Mouse (Mus musculus) adrenal gland, postnatal 4 days (tissue): Measurements from ENCODE around the gene Lsm11. TPM values are rescaled to one million over a fixed set of nuclear protein-coding genes. Genes with fewer than 3 reads are reported as not detected.
A peak's percentile ranks its signal among the peaks of the same experiment; 100 is the strongest.

ENCODE experiments used
- DNase-seq, 2 experiments: peaks; one replicate each; pipeline ENCODE4 v3.0.0; 2021 to 2022; ENCODE audit warnings: low spot score in 2 of 2, mixed read lengths in 2 of 2
- long read RNA-seq, 2 experiments: library from polyadenylated mRNA; stranded (forward); transcript quantifications; one replicate each; pipeline ENCODE4 v2.0.0; 2021
- total RNA-seq, 2 experiments: library from RNA; stranded (reverse); gene quantifications; 2 replicates each; pipeline ENCODE4 v1.2.3; 2021

Gene Lsm11
- 10 to 100 TPM; 10.0 to 12.4 TPM for total RNA-seq
- long read RNA-seq, experiment 1, full-length matches to known transcripts = 7 of 7 reads
- long read RNA-seq, experiment 1, partial matches to known transcripts = 0 of 7 reads
- long read RNA-seq, experiment 1, other reads (novel, unspliced or antisense) = 0 of 7 reads
- long read RNA-seq, experiment 2, full-length matches to known transcripts = 9 of 10 reads
- long read RNA-seq, experiment 2, partial matches to known transcripts = 0 of 10 reads
- long read RNA-seq, experiment 2, other reads (novel, unspliced or antisense) = 1 of 10 reads

DNA sequence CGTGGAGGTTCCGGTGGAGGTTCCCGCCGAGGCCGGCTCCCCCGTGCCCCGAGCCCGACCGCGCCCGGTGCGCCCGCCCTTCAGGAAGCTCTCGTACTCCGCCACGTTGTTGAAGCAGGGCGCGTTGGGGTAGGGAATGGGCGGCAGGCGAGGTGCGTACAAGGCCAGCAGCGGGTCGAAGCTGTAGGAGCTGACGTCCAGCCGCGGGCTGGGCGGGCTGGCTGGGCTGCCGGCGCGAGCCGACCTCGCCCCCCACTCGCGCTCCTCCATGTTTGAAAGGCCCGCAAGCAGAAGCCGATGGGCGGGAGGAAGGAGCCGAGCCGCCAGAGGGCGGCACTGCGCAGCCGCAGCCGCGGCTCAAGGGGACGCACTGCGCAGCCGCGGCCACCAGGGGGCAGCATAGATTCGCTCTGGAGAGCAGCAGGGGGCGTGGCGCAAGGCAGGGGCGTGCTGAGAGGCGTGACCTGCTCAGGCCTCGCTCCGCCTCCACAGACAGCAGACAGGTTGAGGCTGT lies at the start of gene Lsm11:
Gene Lsm11, minus strand, starts transcription at position 293 of the 514 bp plus-strand sequence.
- DNase-seq = peak; percentile 98 to 99

DNA sequence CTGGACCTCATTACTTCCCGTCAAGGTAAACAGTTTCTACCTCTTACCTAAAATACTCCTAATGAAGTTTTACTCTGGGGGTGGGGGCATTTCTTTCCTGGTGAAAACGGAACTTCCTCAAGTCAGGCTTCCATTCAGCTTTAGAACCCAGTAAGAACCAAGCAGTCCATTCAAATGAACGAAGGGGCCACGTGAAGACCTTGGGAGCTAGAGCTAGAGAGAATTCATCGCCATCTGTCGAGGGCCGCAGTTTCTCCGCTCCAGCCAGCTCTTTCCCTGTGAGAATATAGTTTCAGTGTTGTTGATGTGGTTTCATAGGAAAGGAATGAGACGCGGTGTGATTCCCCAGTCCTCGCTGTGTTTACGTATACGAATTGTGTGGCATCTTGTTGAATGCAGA lies 47.4 kb upstream of the Lsm11 start:
- no peak for DNase-seq

- no peak for DNase-seq
These were observed 46.9 kb upstream of the Lsm11 start for GRCm38 (mm10) chr11:45991604-45992003.

DNA sequence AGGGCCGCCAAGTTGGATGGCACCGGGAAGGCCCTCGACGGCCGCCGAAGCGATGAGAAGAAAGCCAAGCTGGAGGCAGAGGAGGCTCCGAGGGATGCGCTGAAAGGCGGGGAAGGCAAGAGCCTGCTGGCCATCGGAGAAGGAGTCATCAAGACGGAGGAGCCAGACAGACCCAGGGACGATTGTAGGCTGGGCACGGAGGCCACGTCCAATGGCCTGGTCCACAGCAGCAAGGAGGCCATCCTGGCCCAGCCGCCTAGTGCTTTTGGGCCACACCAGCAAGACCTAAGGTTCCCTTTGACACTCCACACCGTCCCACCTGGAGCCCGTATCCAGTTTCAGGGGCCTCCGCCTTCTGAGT lies 36.1 kb upstream of the Lsm11 start:
- DNase-seq = no peak

DNA sequence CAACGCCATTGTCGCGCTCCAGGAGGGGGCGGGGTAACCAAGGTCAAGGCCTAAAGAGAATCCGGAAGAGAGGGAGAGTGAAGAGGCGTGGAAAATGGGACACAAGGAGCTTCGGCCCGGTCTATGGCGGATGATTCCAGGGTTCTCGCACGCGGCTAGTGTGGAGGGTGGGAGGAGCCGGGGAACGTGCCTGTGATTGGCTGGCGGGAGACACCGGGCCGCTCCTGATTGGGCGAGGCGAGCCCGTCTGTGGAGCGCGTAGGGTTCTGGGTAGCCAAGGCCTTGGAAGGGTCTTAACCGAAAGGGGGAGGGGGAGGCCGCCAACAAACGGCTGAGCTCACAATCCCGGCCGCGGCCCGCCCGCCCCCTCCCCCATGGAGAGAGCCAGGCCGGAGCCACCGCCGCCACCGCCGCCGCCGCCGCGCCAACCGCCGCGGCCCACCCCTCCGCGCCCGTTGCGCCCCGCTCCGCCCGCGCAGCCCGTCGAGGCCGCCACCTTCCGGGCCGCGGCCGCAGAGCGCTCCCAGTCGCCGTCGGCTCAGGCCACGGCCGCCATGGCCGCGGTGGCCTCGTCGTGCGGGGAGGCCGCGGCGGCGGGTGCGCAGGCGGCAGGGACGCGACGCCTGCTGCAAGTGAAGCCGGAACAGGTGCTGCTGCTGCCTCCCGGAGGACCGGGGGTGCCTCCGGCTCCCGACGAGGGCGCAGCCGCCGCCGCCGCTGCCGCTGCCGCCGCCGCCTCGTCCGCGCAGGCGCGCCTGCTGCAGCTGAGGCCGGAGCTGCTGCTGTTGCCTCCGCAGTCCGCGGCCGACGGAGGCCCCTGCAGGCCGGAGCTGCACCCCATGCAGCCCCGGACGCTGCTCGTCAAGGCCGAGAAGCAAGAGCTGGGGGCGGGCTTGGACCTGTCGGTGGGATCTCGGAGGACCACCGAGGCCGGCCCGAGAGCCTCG lies 35.5 kb upstream of the Lsm11 start, which contains the start of gene Sox30:
Gene Sox30, plus strand, starts transcription at position 365 of the 947 bp plus-strand sequence.
- DNase-seq = peak; percentile 29 to 34

DNA sequence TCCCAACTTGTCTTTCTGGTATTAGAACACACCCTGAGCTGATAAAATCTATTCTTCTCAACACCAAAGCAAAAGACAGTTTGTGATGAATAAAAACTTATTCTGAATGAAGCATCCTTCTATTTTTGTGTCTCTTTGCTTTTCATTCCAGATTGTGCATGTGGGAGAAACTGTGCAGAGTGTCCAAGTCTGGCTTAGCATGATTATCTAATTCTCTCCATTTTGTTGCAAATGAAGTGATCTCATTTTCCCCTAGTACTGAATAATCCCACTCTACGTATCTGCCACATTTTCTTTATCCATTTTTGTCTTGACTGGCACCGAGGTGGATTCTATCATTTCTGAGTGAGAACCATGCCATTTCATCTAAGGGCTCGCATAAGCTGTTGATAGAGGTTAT lies 31.3 kb upstream of the Lsm11 start:
- DNase-seq = no peak

DNA sequence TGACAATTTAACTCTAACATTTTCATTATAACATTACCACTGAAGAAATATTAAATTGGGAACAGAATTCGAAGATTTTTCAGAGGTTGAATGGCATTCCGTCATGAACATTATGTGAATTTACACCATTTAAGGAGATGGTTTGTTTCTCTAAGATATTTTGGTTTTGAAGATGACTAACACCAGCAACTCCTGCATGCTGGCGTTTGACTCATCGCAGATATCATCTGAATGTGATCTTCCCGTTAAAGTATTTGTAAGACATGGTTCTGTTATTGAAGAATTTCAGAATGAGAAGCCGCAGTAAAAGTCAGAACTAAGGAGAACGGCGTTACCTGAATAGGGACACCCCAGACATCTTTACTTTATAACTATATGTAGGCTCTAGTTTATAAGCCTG lies 29.7 kb upstream of the Lsm11 start:
- DNase-seq = no peak

- DNase-seq = no peak
These were observed 28.9 kb upstream of the Lsm11 start for GRCm38 (mm10) chr11:45973635-45974034.

DNA sequence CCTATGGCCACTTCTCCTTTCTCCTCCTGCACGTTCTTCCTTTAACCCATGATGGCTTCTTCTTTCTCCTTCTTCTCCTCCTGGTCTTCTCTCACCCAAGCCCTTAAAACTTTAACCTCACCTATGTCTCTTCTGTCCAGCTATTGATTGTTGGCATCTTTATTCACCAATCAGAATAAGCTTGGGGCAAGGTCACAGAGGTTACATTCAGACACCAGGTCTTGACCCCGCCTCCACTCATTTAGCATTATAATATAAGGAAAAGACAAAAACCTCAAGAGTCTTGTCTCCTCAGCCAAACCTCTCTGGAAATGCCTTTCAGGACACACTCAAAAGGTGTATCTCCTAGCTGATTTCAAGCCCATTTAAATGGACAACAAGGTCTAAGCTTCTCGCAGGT lies 23.7 kb upstream of the Lsm11 start:
- no peak for DNase-seq

DNA sequence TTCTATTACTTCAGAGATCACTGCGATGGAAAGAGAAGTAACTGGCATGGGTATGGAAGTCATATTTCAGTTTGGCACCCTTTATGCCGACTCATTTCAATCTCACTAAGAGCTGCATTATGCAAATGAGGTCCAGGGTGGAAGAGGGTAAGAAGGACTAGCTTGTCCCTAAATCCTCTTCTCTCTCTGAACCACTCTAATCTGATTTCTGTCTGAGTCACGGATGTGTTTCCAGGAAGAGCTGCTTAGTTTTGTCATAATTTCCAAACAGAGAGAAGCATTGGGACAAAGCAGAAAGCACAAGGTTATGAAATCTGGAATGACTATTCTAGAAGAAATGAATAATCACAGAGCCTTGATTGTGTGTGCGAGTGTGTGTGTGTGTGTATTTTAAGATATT lies 22.2 kb upstream of the Lsm11 start:
- DNase-seq = no peak

DNA sequence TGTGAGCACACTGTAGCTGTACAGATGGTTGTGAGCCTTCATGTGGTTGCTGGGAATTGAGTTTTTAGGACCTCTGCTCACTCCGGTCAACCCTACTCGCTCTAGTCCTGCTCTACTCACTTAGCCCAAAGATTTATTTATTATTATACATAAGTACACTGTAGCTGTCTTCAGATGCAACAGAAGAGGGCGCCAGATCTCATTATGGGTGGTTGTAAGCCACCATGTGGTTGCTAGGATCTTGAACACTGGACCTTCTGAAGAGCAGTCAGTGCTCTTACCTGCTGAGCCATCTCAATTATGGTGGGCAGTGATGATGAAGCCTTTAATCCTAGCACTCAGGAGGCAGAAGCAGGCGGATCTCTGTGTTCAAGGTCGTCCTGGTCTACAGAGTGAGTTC lies 15.3 kb upstream of the Lsm11 start:
- DNase-seq = no peak

GRCm38 (mm10) chr11:45959598-45959997 lies 14.9 kb upstream of the Lsm11 start:
- no peak for DNase-seq

DNA sequence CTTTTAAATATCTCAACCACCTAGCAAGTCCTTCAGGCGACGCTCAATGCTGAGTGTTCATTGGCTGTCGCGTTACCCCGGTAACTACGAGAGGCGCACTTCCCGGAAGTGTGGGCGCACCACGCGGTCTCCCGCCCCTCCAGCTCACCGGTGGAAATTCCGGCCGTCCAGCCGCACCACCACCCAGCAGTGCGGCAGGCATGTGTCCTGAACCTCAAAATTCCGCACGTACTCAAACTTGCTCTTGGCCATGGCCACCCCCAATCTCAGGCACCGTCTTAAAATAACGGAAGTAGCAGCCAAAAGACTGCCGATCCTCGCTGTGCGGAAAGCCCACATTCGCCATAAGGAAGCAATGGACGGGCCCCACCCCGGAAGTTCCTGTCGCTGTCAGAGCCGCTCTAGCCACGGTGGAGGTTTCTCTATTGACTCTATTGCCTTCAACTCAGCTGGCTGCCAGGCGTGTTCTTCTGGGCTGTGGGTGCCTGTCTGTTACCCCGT lies 10.4 kb upstream of the Lsm11 start, which contains the start of gene Thg1l:
Gene Thg1l, minus strand, starts transcription at position 368 of the 501 bp plus-strand sequence.
- peak; percentile 62 to 86 for DNase-seq

DNA sequence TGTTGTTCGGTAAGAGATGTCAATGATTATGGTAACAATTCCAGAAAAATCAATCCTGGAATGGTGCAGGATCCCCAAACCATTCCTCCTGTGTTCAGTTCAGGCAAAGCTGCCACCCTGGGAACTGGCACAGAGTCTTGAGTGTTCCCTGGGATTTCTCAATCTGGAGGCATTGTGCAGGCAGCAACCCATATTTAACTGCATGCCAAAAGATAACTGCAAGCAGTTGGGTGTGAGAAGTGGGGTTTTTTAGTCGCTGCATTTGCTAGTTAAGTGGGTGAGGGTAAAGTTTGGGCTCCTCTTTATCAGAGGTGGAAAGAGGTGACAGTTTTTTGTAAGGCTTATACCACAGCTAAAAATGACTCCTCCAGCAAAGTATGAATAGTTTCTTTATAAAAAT lies 2.8 kb upstream of the Lsm11 start:
- DNase-seq = no peak

DNA sequence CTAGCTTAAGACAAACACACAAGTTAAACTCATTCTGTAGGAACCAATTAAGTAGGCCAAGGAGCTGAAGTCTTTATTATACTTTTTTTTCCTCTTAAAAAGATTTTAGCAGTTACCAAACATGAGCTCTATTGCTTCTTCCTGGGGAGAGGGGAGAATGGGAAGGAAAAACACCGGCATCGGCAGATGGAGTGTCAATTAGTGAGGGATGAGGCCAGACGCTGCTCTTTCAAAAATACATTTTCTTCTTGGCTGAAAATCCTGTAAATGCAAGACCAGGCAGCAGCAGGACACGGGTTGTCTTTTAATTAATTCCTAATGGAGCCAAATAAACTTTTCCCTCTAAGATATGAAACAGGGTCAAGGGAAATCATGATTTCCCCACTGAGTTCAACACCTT lies 2.1 kb upstream of the Lsm11 start:
- DNase-seq = no peak

- DNase-seq = peak in 1 of 2 experiments; percentile 23
These were observed 668 bp downstream of the Lsm11 start for GRCm38 (mm10) chr11:45943891-45944642.

- DNase-seq = no peak
These were observed 1.5 kb downstream of the Lsm11 start for GRCm38 (mm10) chr11:45943108-45943705.

DNA sequence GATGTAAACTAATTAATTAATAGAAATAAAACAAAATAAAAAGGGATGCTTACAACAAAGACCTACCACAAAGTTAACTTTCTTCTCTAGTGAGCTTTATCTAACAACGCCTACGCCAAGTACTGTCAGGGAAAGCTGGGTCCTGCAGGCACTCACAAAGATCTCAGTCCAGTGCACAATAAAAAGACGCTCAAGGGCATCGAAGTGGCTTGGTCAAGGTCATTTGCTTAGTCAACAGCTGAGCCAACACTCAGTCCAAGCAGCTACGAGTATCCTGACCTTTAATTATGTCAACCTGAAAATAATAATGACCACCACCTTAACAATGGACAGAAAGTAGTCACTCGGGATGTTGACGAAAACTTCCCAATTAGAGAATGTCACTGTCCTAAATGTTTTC lies 2.5 kb downstream of the Lsm11 start:
- DNase-seq = no peak

GRCm38 (mm10) chr11:45938917-45939316 lies 5.8 kb downstream of the Lsm11 start:
- DNase-seq = no peak

DNA sequence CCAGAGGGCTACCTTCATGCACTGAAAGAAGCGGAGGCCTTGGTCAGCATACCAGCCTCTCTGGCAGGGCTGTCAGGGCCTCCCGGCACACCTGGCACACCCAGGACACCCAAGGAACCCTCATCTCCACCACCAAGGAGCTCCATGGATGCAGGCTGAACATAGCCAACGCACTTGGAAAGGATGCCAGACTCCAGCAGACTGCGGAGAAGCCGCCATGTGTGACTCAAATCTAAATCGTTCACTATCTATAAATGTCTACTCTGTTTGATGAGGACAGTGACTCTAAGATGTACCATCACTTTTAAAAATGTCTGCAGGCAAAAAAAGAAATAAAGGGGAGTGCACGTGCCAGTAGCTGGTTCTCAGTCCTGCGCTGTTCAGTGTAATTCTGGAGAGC lies 7.3 kb downstream of the Lsm11 start:
- DNase-seq = no peak

DNA sequence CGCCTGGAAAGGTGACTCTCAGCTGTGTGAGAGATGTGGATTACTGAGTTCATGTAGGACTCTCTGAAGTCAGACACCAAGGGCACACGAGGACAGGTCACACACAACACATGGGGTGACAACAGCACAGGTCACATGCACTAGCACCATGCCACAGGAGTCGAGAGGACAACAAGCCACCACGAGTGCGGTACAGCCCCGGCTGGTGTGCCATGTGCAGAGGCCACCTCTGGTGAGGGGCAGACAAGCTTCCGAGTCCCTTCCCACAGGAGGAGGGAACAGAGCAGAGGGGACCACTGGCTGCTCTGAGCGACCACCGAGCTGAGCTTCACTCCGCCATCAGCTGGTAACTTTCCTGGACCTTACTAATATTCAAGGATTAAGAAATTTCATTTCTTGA lies 12.0 kb downstream of the Lsm11 start:
- DNase-seq = no peak
